Mouse (Mus musculus) liver, embryonic 14.5 days (tissue): ENCODE measurements around the gene Slc26a8. TPM values are rescaled to one million over a fixed set of nuclear protein-coding genes. Genes with fewer than 3 reads are reported as not detected.

Source experiments
- ATAC-seq: fragments of 200-750 bp; cut with Nextera tagmentation; 2 replicates; pipeline ENCODE4 v1.8.0; 2017; ENCODE audit warnings: moderate number of reproducible peaks, mild to moderate bottlenecking, moderate library complexity; ENCODE audit not compliant: insufficient read depth
- DNase-seq, 3 experiments: peaks; one replicate each; pipeline ENCODE4 v3.0.0-alpha.2; 2012 to 2013; ENCODE audit warnings: low read depth in 3 of 3, low spot score in 3 of 3
- H3K27ac ChIP-seq: fragments of 300-500 bp; sonication (generic); 2 replicates; pipeline ENCODE4 v1.5.1; 2014; ENCODE audit warnings: moderate library complexity, mild to moderate bottlenecking, control low read depth, inconsistent platforms
- H3K27me3 ChIP-seq: fragments of 300-500 bp; sonication (generic); 2 replicates; pipeline ENCODE4 v1.6.1; 2014; ENCODE audit warnings: mild to moderate bottlenecking, low read length, moderate library complexity; ENCODE audit not compliant: control insufficient read depth, insufficient read depth
- H3K36me3 ChIP-seq: fragments of 300-500 bp; sonication (generic); replicated peaks from 2 replicates; pipeline ENCODE4 v1.6.1; 2014; ENCODE audit warnings: low read depth; ENCODE audit not compliant: control insufficient read depth, insufficient read depth
- H3K4me1 ChIP-seq, 2 experiments: fragments of 200-500 bp in 1 of 2; fragments of 300-500 bp in 1 of 2; sonication (generic) in 1 of 2; replicated peaks; 2 replicates each; pipeline ENCODE4 v1.6.1; 2012 to 2014; ENCODE audit warnings: antibody characterized with exemption in 1 of 2, inconsistent platforms in 1 of 2, low read length in 1 of 2; ENCODE audit not compliant: control insufficient read depth in 2 of 2, insufficient read depth in 2 of 2
- H3K4me2 ChIP-seq: fragments of 300-500 bp; sonication (generic); 2 replicates; pipeline ENCODE4 v1.6.1; 2014; ENCODE audit warnings: low read depth, mild to moderate bottlenecking, control low read depth, moderate library complexity
- H3K4me3 ChIP-seq, 2 experiments: fragments of 200-500 bp in 1 of 2; fragments of 300-500 bp in 1 of 2; sonication (generic) in 1 of 2; 2 replicates each; pipeline ENCODE4 v1.5.1; 2012 to 2014; ENCODE audit warnings: low read depth in 2 of 2, low read length in 2 of 2, mild to moderate bottlenecking in 2 of 2, control low read depth in 1 of 2, inconsistent platforms in 1 of 2, moderate library complexity in 1 of 2; ENCODE audit not compliant: insufficient read depth in 1 of 2
- H3K9ac ChIP-seq: fragments of 300-500 bp; sonication (generic); replicated peaks from 2 replicates; pipeline ENCODE4 v1.6.1; 2014; ENCODE audit warnings: mild to moderate bottlenecking, control low read depth, moderate library complexity
- H3K9me3 ChIP-seq: fragments of 300-500 bp; sonication (generic); 2 replicates; pipeline ENCODE4 v1.6.1; 2016; ENCODE audit warnings: low read length, mixed read lengths; ENCODE audit not compliant: control insufficient read depth
- CTCF ChIP-seq: IDR thresholded peaks from 2 replicates; pipeline ENCODE4 v1.5.1; 2016; ENCODE audit warnings: antibody characterized with exemption, low read depth, control low read depth
- EP300 ChIP-seq: IDR thresholded peaks from 2 replicates; pipeline ENCODE4 v1.6.1; 2016; ENCODE audit warnings: antibody characterized with exemption, low read depth
- WGBS: fragments of 180-500 bp; shearing (Covaris S2); extraction: QIAGEN DNeasy Blood & Tissue Kit; methylation state at CpG from one replicate; pipeline ENCODE4 v1.1.7; 2014; ENCODE audit not compliant: insufficient replicate concordance; 5-methylcytosine and 5-hydroxymethylcytosine counted together
- polyA plus RNA-seq, 2 experiments: library from polyadenylated mRNA; depleted of rRNA in 1 of 2; stranded (reverse) in 1 of 2; unstranded in 1 of 2; fragments of >200 nt; fragmentation: Nextera tagmentation in 1 of 2; extraction: Ambion mirVana in 1 of 2; gene quantifications; 2 replicates each; pipeline versions ENCODE4 v1.2.1 to v1.2.3; 2012 to 2014

Slc26a8 gene
- polyA plus RNA-seq, 2 experiments: 0.11 to 0.35 TPM

DNA sequence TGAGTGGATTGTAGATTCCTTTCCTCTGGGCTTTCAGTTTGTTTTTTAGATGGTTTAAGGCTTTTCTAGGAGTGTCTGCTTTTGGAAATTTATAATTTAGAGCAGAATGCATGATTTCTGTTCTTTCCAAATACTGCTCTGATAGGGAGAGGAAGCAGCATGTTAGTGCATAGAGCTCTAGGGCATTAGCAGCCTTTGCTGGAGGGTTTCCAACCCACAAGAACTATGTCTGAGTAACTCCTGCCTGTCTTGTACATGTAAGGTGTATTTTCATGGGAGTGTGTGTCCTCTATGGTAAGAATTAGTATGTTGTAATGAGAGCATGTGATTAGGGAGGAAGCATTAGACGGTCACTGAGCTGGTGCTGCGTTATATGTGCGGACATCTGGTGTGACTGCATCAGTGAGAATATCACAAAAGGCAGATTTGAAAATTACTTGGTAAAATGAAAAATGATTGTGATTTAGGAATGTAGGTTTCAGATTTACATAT, 17.1 kb upstream of the Slc26a8 start:
- no peak for ATAC-seq
- peaks cover 6% of the 10 kb centered on the region for H3K36me3 ChIP-seq
- H3K9ac ChIP-seq: no peak overlapping the region
- H3K4me3 ChIP-seq: no peak overlapping the region
- H3K9me3 ChIP-seq: no peaks in the 10 kb centered on the region
- 78% methylated on average over 3 of the region's 3 CpGs for WGBS
- H3K4me2 ChIP-seq: no peak overlapping the region
- H3K27ac ChIP-seq: no peak overlapping the region
- H3K27me3 ChIP-seq: no peaks in the 10 kb centered on the region
- peaks cover 0 to 14% of the 10 kb centered on the region in 2 experiments; a peak in 2 of 4 replicates for H3K4me1 ChIP-seq
- TF ChIP-seq EP300: no peak
- no peak for TF ChIP-seq CTCF
- DNase-seq: no peak

- H3K9ac ChIP-seq: no peak overlapping the region
- ATAC-seq (no peak), DNase-seq (no peak)
- TF ChIP-seq EP300 (no peak), CTCF (no peak)
- H3K4me3 ChIP-seq: no peak overlapping the region
- H3K9me3 ChIP-seq: no peaks in the 10 kb centered on the region
- peaks cover 6% of the 10 kb centered on the region for H3K36me3 ChIP-seq
- no peak overlapping the region for H3K27ac ChIP-seq
- no peaks in the 10 kb centered on the region for H3K27me3 ChIP-seq
- no peak overlapping the region for H3K4me2 ChIP-seq
- H3K4me1 ChIP-seq: peaks cover 0 to 14% of the 10 kb centered on the region in 2 experiments; a peak in 2 of 4 replicates
- WGBS: 3% methylated on average over 1 of the region's 1 CpGs
These were observed 16.7 kb upstream of the Slc26a8 start for GRCm38 (mm10) chr17:28706697-28707096.

DNA sequence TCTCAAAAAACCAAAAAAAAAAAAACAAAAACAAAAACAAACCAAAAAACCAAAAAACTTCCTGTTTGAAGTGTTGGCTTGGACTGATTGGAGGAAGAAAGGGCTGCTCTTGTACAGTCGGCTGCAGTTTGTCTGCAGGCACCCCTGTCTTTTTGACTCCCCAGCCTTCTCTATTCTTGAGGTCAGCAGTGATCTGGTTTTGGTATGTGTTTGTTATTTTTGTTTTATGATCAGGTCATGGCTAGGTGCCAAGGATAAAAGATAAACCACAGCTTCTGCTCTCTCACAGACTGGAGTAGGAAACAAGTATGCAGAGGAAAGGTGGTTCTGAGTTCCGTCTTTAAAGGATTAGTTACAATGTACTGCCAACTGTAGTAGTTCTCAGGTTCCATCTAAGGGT, 12.6 kb upstream of the Slc26a8 start:
- no peak overlapping the region for H3K27ac ChIP-seq
- no peak overlapping the region for H3K9ac ChIP-seq
- H3K27me3 ChIP-seq: no peaks in the 10 kb centered on the region
- 61% methylated on average over 2 of the region's 2 CpGs for whole genome bisulfite sequencing
- peaks cover 6% of the 10 kb centered on the region for H3K36me3 ChIP-seq
- peaks cover 12 to 31% of the 10 kb centered on the region in 2 experiments for H3K4me1 ChIP-seq
- no peak for TF ChIP-seq EP300
- TF ChIP-seq CTCF: no peak
- DNase-seq (no peak), ATAC-seq (no peak)
- H3K9me3 ChIP-seq: no peaks in the 10 kb centered on the region
- H3K4me2 ChIP-seq: no peak overlapping the region
- no peak overlapping the region for H3K4me3 ChIP-seq

DNA sequence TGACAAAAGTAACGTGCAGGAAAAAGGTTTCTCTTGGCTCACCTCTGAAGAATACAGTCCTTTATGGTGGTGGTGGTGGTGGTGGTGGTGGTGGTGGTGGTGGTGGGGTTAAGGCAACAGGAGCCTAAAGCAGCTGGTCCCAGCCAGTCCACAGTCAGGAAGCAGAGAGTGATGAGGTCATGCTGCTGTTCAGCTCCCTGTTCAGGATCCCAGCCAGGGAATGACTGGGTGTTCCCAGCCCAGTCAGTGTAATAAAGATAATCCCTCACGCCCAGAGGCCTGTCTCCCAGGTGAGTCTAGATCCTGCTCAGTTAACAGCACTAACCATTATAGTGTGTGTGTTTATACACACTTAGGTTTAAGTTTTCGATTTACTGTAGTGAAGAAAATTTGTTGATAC, 11.7 kb upstream of the Slc26a8 start:
- peaks cover 6% of the 10 kb centered on the region for H3K36me3 ChIP-seq
- DNase-seq: no peak
- H3K27ac ChIP-seq: no peak overlapping the region
- H3K9me3 ChIP-seq: no peaks in the 10 kb centered on the region
- WGBS: 70% methylated on average over 3 of the region's 3 CpGs
- no peak overlapping the region for H3K4me2 ChIP-seq
- H3K27me3 ChIP-seq: no peaks in the 10 kb centered on the region
- no peak overlapping the region for H3K4me3 ChIP-seq
- H3K4me1 ChIP-seq: peaks cover 19 to 33% of the 10 kb centered on the region in 2 experiments
- no peak for ATAC-seq
- H3K9ac ChIP-seq: no peak overlapping the region
- TF ChIP-seq CTCF: no peak
- no peak for TF ChIP-seq EP300

GRCm38 (mm10) chr17:28701171-28701570, 11.1 kb upstream of the Slc26a8 start:
- H3K4me3 ChIP-seq: no peak overlapping the region
- H3K9me3 ChIP-seq: no peaks in the 10 kb centered on the region
- DNase-seq (no peak), ATAC-seq (no peak)
- H3K27me3 ChIP-seq: no peaks in the 10 kb centered on the region
- H3K36me3 ChIP-seq: peaks cover 6% of the 10 kb centered on the region
- peaks cover 24 to 38% of the 10 kb centered on the region in 2 experiments for H3K4me1 ChIP-seq
- no peak overlapping the region for H3K9ac ChIP-seq
- H3K4me2 ChIP-seq: no peak overlapping the region
- no peak for TF ChIP-seq CTCF
- no peak for TF ChIP-seq EP300
- WGBS: 79% methylated on average over 4 of the region's 4 CpGs
- H3K27ac ChIP-seq: no peak overlapping the region
